Mouse (Mus musculus): ENCODE measurements around the gene Rgs7.

DNA sequence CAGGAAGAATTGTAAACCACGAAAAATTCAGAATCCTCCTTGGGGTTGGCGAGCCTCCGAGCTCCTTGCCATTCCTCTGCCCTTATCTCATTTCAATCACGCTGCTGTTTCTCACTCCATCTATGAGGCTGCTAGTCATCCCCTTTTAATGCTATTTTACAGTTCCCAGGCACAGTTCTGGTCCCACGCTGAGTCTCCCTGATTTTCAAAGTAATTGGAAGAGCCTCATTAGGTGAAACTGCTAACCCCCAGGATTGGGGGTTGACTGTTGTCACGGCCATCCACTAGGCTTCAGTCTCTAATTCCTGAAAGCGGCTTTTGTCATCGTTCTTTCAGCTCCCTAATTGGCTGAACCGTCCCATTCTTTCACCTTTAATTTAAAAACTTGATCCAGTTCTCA is 76.6 kb downstream of the Rgs7 start:
- TF ChIP-seq CTCF (IDR thresholded peaks at IDR 0.05; ENCODE audit: low read depth, low read length), result no peak
- TF ChIP-seq POLR2A (IDR thresholded peaks at IDR 0.05; ENCODE audit: borderline replicate concordance, low read depth, low read length), result no peak
